ENCODE assay signal across 25 mouse cellular contexts in genomic region chr10:4943148-4943547, GRCm38 (mm10).
"Had no signal": no experiment of that assay in that cellular context is flagged by ENCODE, and none has a peak within 500 bp of the region (broad histone marks: within the 10 kb centered on the region; RNA-seq: fewer than 3 reads in every experiment).

No protein-coding gene starts in this region.

- H3K9me3 ChIP-seq: heart, embryonic 13.5 days; heart, embryonic 15.5 days; hindbrain, embryonic 13.5 days; hindbrain, embryonic 15.5 days; kidney, embryonic 15.5 days; limb, embryonic 13.5 days; limb, embryonic 15.5 days; liver, embryonic 12.5 days had no signal

- H3K27me3 ChIP-seq: heart, embryonic 13.5 days; heart, embryonic 15.5 days; hindbrain, embryonic 13.5 days; hindbrain, embryonic 15.5 days; kidney, embryonic 15.5 days; limb, embryonic 13.5 days; limb, embryonic 15.5 days; liver, embryonic 12.5 days had no signal

- H3K4me2 ChIP-seq: heart, embryonic 11.5 days; heart, embryonic 13.5 days; heart, embryonic 15.5 days; hindbrain, embryonic 13.5 days; hindbrain, embryonic 15.5 days; kidney, embryonic 15.5 days; limb, embryonic 13.5 days; limb, embryonic 15.5 days; liver, embryonic 12.5 days had no signal

- H3K9ac ChIP-seq: heart, embryonic 13.5 days; heart, embryonic 15.5 days; hindbrain, embryonic 13.5 days; hindbrain, embryonic 15.5 days; kidney, embryonic 15.5 days; limb, embryonic 13.5 days; limb, embryonic 15.5 days; liver, embryonic 12.5 days; liver, embryonic 14.5 days had no signal

- DNase-seq: heart, adult 11 months; heart, adult 2 months; heart, postnatal 14 days; heart, postnatal 36 days; kidney, adult 11 months; kidney, adult 2 months; kidney, adult 9 months; kidney, postnatal 14 days; kidney, postnatal 36 days; layer of hippocampus, adult 9-11 months; layer of hippocampus, postnatal 36 days; left cerebral cortex, postnatal 4 days had no signal

- H3K4me1 ChIP-seq: heart, embryonic 13.5 days; heart, embryonic 15.5 days; hindbrain, embryonic 13.5 days; hindbrain, embryonic 15.5 days; kidney, embryonic 15.5 days; limb, embryonic 13.5 days; limb, embryonic 15.5 days; liver, embryonic 12.5 days had no signal

- H3K4me3 ChIP-seq: heart, adult 2 months; heart, embryonic 13.5 days; heart, embryonic 15.5 days; hindbrain, embryonic 13.5 days; hindbrain, embryonic 15.5 days; kidney, embryonic 15.5 days; limb, embryonic 13.5 days; limb, embryonic 15.5 days; liver, embryonic 12.5 days had no signal

- H3K36me3 ChIP-seq: heart, embryonic 13.5 days; heart, embryonic 15.5 days; hindbrain, embryonic 13.5 days; hindbrain, embryonic 15.5 days; kidney, embryonic 15.5 days; limb, embryonic 13.5 days; limb, embryonic 15.5 days; liver, embryonic 12.5 days had no signal

- H3K27ac ChIP-seq: heart, adult 2 months; heart, embryonic 13.5 days; heart, embryonic 15.5 days; hindbrain, embryonic 13.5 days; hindbrain, embryonic 15.5 days; hindbrain, postnatal 0 days; kidney, embryonic 15.5 days; kidney, postnatal 0 days; limb, embryonic 13.5 days; limb, embryonic 15.5 days; liver, embryonic 12.5 days; liver, embryonic 14.5 days had no signal

- ATAC-seq: hindbrain, postnatal 0 days; intestine, embryonic 16.5 days; liver, embryonic 12.5 days had no signal
